Mouse (Mus musculus): Measurements from ENCODE around the gene Ube2h. TPM values are rescaled to one million over a fixed set of nuclear protein-coding genes. Genes with fewer than 3 reads are reported as not detected.

Ube2h gene
- polyA plus RNA-seq, 1 experiment from 2014 or later: 45.9 TPM

GRCm38 (mm10) chr6:30228921-30229320 lies 75.4 kb downstream of the Ube2h start:
- Histone ChIP-seq H3K36me3 (ENCODE audit: control insufficient read depth, insufficient read depth) (peaks cover 2% of the 10 kb centered on the region; the same call in 1 of the 2 replicates), H3K9ac (ENCODE audit: low read length) (no peak overlapping the region), H3K4me1 (ENCODE audit: control insufficient read depth, insufficient read depth, low read length) (peaks cover 10% of the 10 kb centered on the region), H3K4me3 (ENCODE audit: low read length) (no peak overlapping the region), H3K27me3 (ENCODE audit: control insufficient read depth, insufficient read depth, low read length) (no peaks in the 10 kb centered on the region), H3K9me3 (replicated peaks; ENCODE audit: control insufficient read depth, low read length) (no peaks in the 10 kb centered on the region), H3K4me2 (ENCODE audit: low read depth, low read length) (no peak overlapping the region), H3K27ac (ENCODE audit: low read length) (no peak overlapping the region)
- WGBS: 87% methylated on average over 2 of the region's 2 CpGs
- no peak for ATAC-seq (replicated peaks; ENCODE audit: extremely low read depth, insufficient read depth, low FRiP score)

GRCm38 (mm10) chr6:30228353-30228752 lies 76.0 kb downstream of the Ube2h start:
- WGBS: 90% methylated on average over 5 of the region's 5 CpGs
- Histone ChIP-seq H3K4me2 (ENCODE audit: low read depth, low read length) (no peak overlapping the region), H3K36me3 (ENCODE audit: control insufficient read depth, insufficient read depth) (no peaks in the 10 kb centered on the region), H3K27ac (ENCODE audit: low read length) (no peak overlapping the region), H3K4me1 (ENCODE audit: control insufficient read depth, insufficient read depth, low read length) (peaks cover 10% of the 10 kb centered on the region), H3K27me3 (ENCODE audit: control insufficient read depth, insufficient read depth, low read length) (no peaks in the 10 kb centered on the region), H3K9ac (ENCODE audit: low read length) (no peak overlapping the region), H3K9me3 (replicated peaks; ENCODE audit: control insufficient read depth, low read length) (no peaks in the 10 kb centered on the region), H3K4me3 (ENCODE audit: low read length) (no peak overlapping the region)
- ATAC-seq (replicated peaks; ENCODE audit: extremely low read depth, insufficient read depth, low FRiP score): no peak

- Histone ChIP-seq H3K4me3 (ENCODE audit: low read length) (no peak overlapping the region), H3K4me1 (ENCODE audit: control insufficient read depth, insufficient read depth, low read length) (peaks cover 10% of the 10 kb centered on the region), H3K36me3 (ENCODE audit: control insufficient read depth, insufficient read depth) (no peaks in the 10 kb centered on the region), H3K4me2 (ENCODE audit: low read depth, low read length) (no peak overlapping the region), H3K9ac (ENCODE audit: low read length) (no peak overlapping the region), H3K9me3 (replicated peaks; ENCODE audit: control insufficient read depth, low read length) (no peaks in the 10 kb centered on the region), H3K27me3 (ENCODE audit: control insufficient read depth, insufficient read depth, low read length) (no peaks in the 10 kb centered on the region), H3K27ac (ENCODE audit: low read length) (no peak overlapping the region)
- WGBS: 77% methylated on average over 7 of the region's 7 CpGs
- no peak for ATAC-seq (replicated peaks; ENCODE audit: extremely low read depth, insufficient read depth, low FRiP score)
Measured at GRCm38 (mm10) chr6:30226971-30227700, 77.2 kb downstream of the Ube2h start.

DNA sequence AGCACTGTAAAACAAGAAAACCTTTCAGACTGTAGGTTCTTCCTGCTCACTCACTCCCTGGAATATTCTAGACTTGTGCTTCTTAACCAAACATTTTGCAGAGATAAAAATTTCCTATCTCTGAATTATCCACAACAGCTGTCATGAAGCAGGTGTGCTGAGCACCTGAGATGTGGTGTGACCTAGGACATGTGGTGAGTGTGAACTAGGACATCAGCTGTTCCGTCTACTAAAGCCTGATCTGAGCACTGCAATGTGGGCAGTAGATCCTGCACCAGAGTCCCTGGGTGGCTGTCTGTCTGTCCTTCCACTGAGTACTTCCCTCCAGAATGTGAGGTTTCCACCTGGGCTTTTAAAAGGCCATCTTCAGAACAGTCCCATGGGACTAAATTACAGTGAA lies 79.6 kb downstream of the Ube2h start:
- Histone ChIP-seq H3K9me3 (replicated peaks; ENCODE audit: control insufficient read depth, low read length) (no peaks in the 10 kb centered on the region), H3K27me3 (ENCODE audit: control insufficient read depth, insufficient read depth, low read length) (no peaks in the 10 kb centered on the region), H3K36me3 (ENCODE audit: control insufficient read depth, insufficient read depth) (peaks cover 10% of the 10 kb centered on the region), H3K4me2 (ENCODE audit: low read depth, low read length) (no peak overlapping the region), H3K4me3 (ENCODE audit: low read length) (no peak overlapping the region), H3K27ac (ENCODE audit: low read length) (no peak overlapping the region), H3K4me1 (ENCODE audit: control insufficient read depth, insufficient read depth, low read length) (no peaks in the 10 kb centered on the region; the same call in 1 of the 2 replicates), H3K9ac (ENCODE audit: low read length) (no peak overlapping the region)
- WGBS: 84% methylated on average over 1 of the region's 1 CpGs
- no peak for ATAC-seq (replicated peaks; ENCODE audit: extremely low read depth, insufficient read depth, low FRiP score)

DNA sequence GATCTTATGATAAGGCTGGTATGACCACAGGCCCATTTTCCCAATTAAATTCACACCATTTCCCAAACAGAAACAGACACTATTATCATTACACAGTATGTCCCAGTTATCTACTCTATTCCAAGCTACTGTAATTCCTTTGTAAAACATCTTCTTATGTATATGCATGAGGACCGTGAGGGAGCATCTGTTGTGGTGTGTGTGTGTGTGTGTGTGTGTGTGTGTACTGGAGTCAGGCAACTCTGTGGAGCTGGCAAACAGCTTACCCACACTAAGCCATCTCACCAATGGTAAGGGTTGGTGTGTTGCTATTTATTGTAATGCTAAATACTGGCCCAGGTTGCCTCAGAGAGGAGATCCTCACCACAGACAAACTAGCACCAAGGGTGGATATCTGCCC lies 82.0 kb downstream of the Ube2h start:
- Histone ChIP-seq H3K9ac (ENCODE audit: low read length) (no peak overlapping the region), H3K4me3 (ENCODE audit: low read length) (no peak overlapping the region), H3K9me3 (replicated peaks; ENCODE audit: control insufficient read depth, low read length) (no peaks in the 10 kb centered on the region), H3K36me3 (ENCODE audit: control insufficient read depth, insufficient read depth) (peaks cover 15% of the 10 kb centered on the region), H3K27ac (ENCODE audit: low read length) (no peak overlapping the region), H3K4me2 (ENCODE audit: low read depth, low read length) (no peak overlapping the region), H3K4me1 (ENCODE audit: control insufficient read depth, insufficient read depth, low read length) (no peaks in the 10 kb centered on the region; the same call in 1 of the 2 replicates), H3K27me3 (ENCODE audit: control insufficient read depth, insufficient read depth, low read length) (no peaks in the 10 kb centered on the region)
- no peak for ATAC-seq (replicated peaks; ENCODE audit: extremely low read depth, insufficient read depth, low FRiP score)
- 68% methylated on average over 1 of the region's 1 CpGs for WGBS

GRCm38 (mm10) chr6:30217581-30217980 lies 86.8 kb downstream of the Ube2h start:
- peaks cover 19% of the 10 kb centered on the region for H3K36me3 ChIP-seq (ENCODE audit: control insufficient read depth, insufficient read depth)
- 96% methylated on average over 3 of the region's 3 CpGs for WGBS

DNA sequence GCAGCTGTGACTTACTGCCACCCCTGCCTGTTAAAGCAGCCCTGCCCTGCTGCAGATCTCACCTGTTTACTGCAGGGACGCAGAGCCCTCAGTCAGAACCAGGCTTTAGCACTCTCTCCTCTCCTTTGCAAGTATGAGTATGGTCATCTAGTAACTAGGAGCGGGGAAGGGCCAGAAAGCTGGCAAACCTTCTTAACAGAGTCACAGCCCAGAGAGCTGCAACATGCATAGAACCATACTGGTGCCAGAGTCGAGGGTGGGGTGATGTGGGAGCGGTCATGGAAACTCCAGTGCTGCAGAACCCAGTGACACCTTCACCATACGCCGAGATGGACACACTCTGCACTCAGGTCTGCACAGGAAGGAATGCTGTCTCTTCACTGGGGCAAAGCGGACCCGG lies 91.9 kb downstream of the Ube2h start:
- Histone ChIP-seq H3K4me2 (ENCODE audit: low read depth, low read length) (no peak overlapping the region), H3K36me3 (ENCODE audit: control insufficient read depth, insufficient read depth) (peaks cover 7% of the 10 kb centered on the region; the same call in 1 of the 2 replicates), H3K9me3 (replicated peaks; ENCODE audit: control insufficient read depth, low read length) (no peaks in the 10 kb centered on the region), H3K27me3 (ENCODE audit: control insufficient read depth, insufficient read depth, low read length) (no peaks in the 10 kb centered on the region), H3K4me1 (ENCODE audit: control insufficient read depth, insufficient read depth, low read length) (no peaks in the 10 kb centered on the region), H3K4me3 (ENCODE audit: low read length) (no peak overlapping the region), H3K27ac (ENCODE audit: low read length) (no peak overlapping the region), H3K9ac (ENCODE audit: low read length) (no peak overlapping the region)
- WGBS: 87% methylated on average over 8 of the region's 8 CpGs
- no peak for ATAC-seq (replicated peaks; ENCODE audit: extremely low read depth, insufficient read depth, low FRiP score)

More at GRCm38 (mm10) chr6:30217581-30217980, 86.8 kb downstream of the Ube2h start:
- Histone ChIP-seq H3K4me2 (ENCODE audit: low read depth, low read length) (no peak overlapping the region), H3K4me1 (ENCODE audit: control insufficient read depth, insufficient read depth, low read length) (no peaks in the 10 kb centered on the region), H3K27ac (ENCODE audit: low read length) (no peak overlapping the region), H3K9ac (ENCODE audit: low read length) (no peak overlapping the region), H3K27me3 (ENCODE audit: control insufficient read depth, insufficient read depth, low read length) (no peaks in the 10 kb centered on the region), H3K9me3 (replicated peaks; ENCODE audit: control insufficient read depth, low read length) (no peaks in the 10 kb centered on the region), H3K4me3 (ENCODE audit: low read length) (no peak overlapping the region)
- no peak for ATAC-seq (replicated peaks; ENCODE audit: extremely low read depth, insufficient read depth, low FRiP score)

DNA sequence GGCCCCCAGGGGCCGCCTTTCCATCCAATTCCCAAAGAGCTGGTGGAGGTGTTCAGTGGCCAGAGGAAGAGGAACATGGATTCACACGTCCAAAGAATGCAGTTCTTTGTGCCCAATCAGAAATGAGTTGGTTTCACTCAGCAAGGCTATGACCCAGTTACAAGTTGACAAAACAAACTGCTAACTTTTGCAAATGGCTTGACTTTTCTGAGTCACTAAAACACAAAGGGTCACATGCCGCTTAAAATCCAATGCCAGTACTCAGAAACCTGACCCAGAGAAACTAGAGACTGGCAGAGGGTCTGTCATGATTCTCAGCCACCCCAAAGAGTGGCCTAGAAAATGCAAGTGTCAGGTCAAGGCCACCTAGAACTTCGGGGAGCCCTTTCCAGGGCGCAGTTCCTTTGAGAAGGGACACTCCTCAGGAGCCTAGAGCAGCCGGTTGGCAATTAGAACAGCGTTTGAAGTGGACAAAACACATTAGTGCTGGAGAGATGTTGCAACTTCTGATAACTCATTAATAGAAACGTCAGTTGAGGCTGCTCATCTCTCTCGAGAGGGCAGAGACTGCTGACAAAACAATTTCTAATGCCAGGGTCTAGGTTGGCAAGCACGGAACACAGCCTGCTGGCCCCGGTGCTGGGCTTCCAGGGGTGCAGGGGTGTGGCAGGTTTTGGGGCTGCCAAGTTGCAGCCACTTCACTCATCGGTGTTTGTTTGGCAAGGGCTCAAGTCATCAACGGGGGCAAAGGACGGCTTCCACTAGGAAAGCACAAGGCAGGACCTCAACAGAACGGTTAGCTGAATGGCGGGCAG lies 92.5 kb downstream of the Ube2h start:
- WGBS: 65% methylated on average over 16 of the region's 16 CpGs
- no peak for ATAC-seq (replicated peaks; ENCODE audit: extremely low read depth, insufficient read depth, low FRiP score)

DNA sequence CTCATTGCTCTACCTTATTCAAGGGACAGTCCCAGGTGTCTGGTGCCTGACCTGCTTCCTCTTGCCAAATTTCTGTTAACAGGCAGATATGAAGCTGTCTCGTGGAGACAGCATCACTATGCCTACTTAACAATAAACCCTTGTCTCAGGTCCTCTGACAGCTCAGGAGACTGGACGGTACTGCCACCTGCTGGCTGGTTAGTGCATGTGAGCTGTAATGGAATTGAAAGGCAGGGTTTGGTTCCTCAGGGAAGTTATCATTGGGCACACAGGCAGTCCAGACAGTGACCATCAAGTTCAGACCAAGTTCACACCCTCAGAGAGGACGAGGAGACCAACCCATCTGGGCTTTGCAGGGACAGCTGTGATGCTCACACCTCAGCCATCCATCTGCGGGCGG lies 93.6 kb downstream of the Ube2h start:
- Histone ChIP-seq H3K36me3 (ENCODE audit: control insufficient read depth, insufficient read depth) (peaks cover 7% of the 10 kb centered on the region; the same call in 1 of the 2 replicates), H3K27ac (ENCODE audit: low read length) (no peak overlapping the region), H3K9ac (ENCODE audit: low read length) (no peak overlapping the region), H3K4me3 (ENCODE audit: low read length) (no peak overlapping the region), H3K9me3 (replicated peaks; ENCODE audit: control insufficient read depth, low read length) (no peaks in the 10 kb centered on the region), H3K4me1 (ENCODE audit: control insufficient read depth, insufficient read depth, low read length) (no peaks in the 10 kb centered on the region), H3K4me2 (ENCODE audit: low read depth, low read length) (no peak overlapping the region), H3K27me3 (ENCODE audit: control insufficient read depth, insufficient read depth, low read length) (no peaks in the 10 kb centered on the region)
- 33% methylated on average over 5 of the region's 5 CpGs for WGBS
- ATAC-seq (replicated peaks; ENCODE audit: extremely low read depth, insufficient read depth, low FRiP score): 0 out of 2 replicates have a peak, but pooled peaks have one; percentile 32

More for the DNA sequence above, 92.5 kb downstream of the Ube2h start:
- peaks cover 7% of the 10 kb centered on the region; the same call in 1 of the 2 replicates for H3K36me3 ChIP-seq (ENCODE audit: control insufficient read depth, insufficient read depth)
- H3K27ac ChIP-seq (ENCODE audit: low read length): no peak overlapping the region
- H3K9ac ChIP-seq (ENCODE audit: low read length): no peak overlapping the region
- H3K4me1 ChIP-seq (ENCODE audit: control insufficient read depth, insufficient read depth, low read length): no peaks in the 10 kb centered on the region
- no peak overlapping the region for H3K4me2 ChIP-seq (ENCODE audit: low read depth, low read length)
- no peaks in the 10 kb centered on the region for H3K9me3 ChIP-seq (replicated peaks; ENCODE audit: control insufficient read depth, low read length)
- H3K4me3 ChIP-seq (ENCODE audit: low read length): no peak overlapping the region
- no peaks in the 10 kb centered on the region for H3K27me3 ChIP-seq (ENCODE audit: control insufficient read depth, insufficient read depth, low read length)

Data from heart, embryonic 16.5 days (tissue).